Mouse (Mus musculus) heart, embryonic 16.5 days (tissue): ENCODE results near the gene Lrrc28. TPM values are rescaled to one million over a fixed set of nuclear protein-coding genes. Genes with fewer than 3 reads are reported as not detected.

Experiments used
- ATAC-seq: fragments of 200-750 bp; cut with Nextera tagmentation; replicated peaks from 2 replicates; pipeline ENCODE4 v1.8.0; 2017; ENCODE audit warnings: moderate number of reproducible peaks; ENCODE audit not compliant: insufficient read depth, low FRiP score; ENCODE audit errors: extremely low read depth
- H3K27ac ChIP-seq: fragments of 300-500 bp; sonication (generic); 2 replicates; pipeline ENCODE4 v1.5.1; 2014; ENCODE audit warnings: mild to moderate bottlenecking, low read length, control low read depth, moderate library complexity
- H3K27me3 ChIP-seq: fragments of 300-500 bp; sonication (generic); 2 replicates; pipeline ENCODE4 v1.6.1; 2014; ENCODE audit warnings: low read length, mixed read lengths; ENCODE audit not compliant: control insufficient read depth, insufficient read depth
- H3K36me3 ChIP-seq: fragments of 300-500 bp; sonication (generic); 2 replicates; pipeline ENCODE4 v1.6.1; 2014; ENCODE audit not compliant: control insufficient read depth, insufficient read depth
- H3K4me1 ChIP-seq: fragments of 300-500 bp; sonication (generic); 2 replicates; pipeline ENCODE4 v1.6.1; 2014; ENCODE audit warnings: low read length, mixed read lengths; ENCODE audit not compliant: control insufficient read depth, insufficient read depth
- H3K4me2 ChIP-seq: fragments of 300-500 bp; sonication (generic); 2 replicates; pipeline ENCODE4 v1.6.1; 2014; ENCODE audit warnings: low read depth, mild to moderate bottlenecking, control low read depth, low read length
- H3K4me3 ChIP-seq: fragments of 300-500 bp; sonication (generic); 2 replicates; pipeline ENCODE4 v1.5.1; 2014; ENCODE audit warnings: mild to moderate bottlenecking, control low read depth, low read length
- H3K9ac ChIP-seq: fragments of 300-500 bp; sonication (generic); 2 replicates; pipeline ENCODE4 v1.6.1; 2014; ENCODE audit warnings: low read length, control low read depth
- H3K9me3 ChIP-seq: fragments of 300-500 bp; sonication (generic); replicated peaks from 2 replicates; pipeline ENCODE4 v1.6.1; 2016; ENCODE audit warnings: low read length; ENCODE audit not compliant: control insufficient read depth
- WGBS: fragments of 180-500 bp; shearing (Covaris S2); extraction: QIAGEN DNeasy Blood & Tissue Kit; methylation state at CpG from one replicate; pipeline ENCODE4 v1.1.7; 2014; 5-methylcytosine and 5-hydroxymethylcytosine counted together
- polyA plus RNA-seq: library from polyadenylated mRNA; unstranded; fragments of >200 nt; fragmentation: Nextera tagmentation; extraction: Ambion mirVana; gene quantifications from 2 replicates; pipeline ENCODE4 v1.2.1, GENCODE M21; 2015

Lrrc28 gene
- polyA plus RNA-seq, 1 experiment from 2014 or later = 13.0 TPM

GRCm38 (mm10) chr7:67678878-67679499 lies 33.9 kb upstream of the Lrrc28 start:
- no peaks in the 10 kb centered on the region for H3K9me3 ChIP-seq
- WGBS = 87% methylated on average over 16 of the region's 16 CpGs
- H3K27me3 ChIP-seq = no peaks in the 10 kb centered on the region
- H3K4me2 ChIP-seq = no peak overlapping the region
- no peak for ATAC-seq
- H3K27ac ChIP-seq = no peak overlapping the region
- no peak overlapping the region for H3K9ac ChIP-seq
- H3K4me3 ChIP-seq = no peak overlapping the region
- H3K36me3 ChIP-seq = peaks cover 4% of the 10 kb centered on the region
- peaks cover 5% of the 10 kb centered on the region for H3K4me1 ChIP-seq

DNA sequence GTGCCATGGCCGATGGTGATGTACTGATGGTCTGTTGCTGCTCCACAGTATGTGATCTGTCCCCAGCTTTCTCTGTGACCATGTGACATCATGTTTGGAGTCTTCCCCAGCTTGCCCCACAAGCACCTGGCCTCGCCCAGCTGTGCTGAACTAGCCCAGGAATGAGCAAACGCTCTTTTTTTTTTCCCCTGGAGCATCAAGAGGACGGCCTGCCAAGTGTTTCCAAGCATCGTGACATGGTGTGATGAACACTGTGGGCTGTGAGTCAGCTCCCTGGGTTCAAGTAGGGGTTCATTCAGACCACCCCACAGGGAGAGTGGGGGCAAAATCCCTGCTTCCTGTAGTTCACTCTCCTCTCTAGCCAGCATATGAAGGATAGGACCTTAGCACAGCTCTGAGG lies 28.6 kb upstream of the Lrrc28 start:
- ATAC-seq = no peak
- Histone ChIP-seq H3K27me3 (no peaks in the 10 kb centered on the region), H3K9ac (no peak overlapping the region), H3K27ac (no peak overlapping the region), H3K4me3 (no peak overlapping the region), H3K4me1 (peaks cover 11% of the 10 kb centered on the region), H3K9me3 (no peaks in the 10 kb centered on the region), H3K4me2 (no peak overlapping the region), H3K36me3 (peaks cover 7% of the 10 kb centered on the region)
- WGBS = 77% methylated on average over 5 of the region's 5 CpGs

DNA sequence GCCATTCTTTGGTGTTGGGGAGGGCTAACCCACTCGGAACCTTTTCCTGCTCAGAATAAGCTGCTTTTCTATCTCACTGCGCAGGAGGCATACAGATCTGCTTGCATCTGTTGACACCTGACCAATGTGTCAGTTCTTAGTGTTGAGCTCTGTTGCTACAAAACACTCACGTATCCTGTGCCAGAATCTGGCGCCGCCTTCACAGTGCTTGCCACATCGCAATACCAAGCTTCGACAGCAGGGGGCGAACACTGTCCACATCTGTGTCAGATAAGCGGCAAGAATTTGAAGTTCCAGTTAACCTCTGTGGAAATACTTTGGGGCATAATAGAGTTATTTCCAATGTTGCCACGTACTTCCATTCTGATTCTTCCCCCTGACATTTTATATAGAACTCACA lies 27.6 kb upstream of the Lrrc28 start:
- no peak overlapping the region for H3K4me3 ChIP-seq
- ATAC-seq = peak; percentile 73
- H3K27me3 ChIP-seq = no peaks in the 10 kb centered on the region
- 4% methylated on average over 10 of the region's 10 CpGs for WGBS
- no peak overlapping the region for H3K4me2 ChIP-seq
- H3K4me1 ChIP-seq = peaks cover 11% of the 10 kb centered on the region
- no peak overlapping the region for H3K9ac ChIP-seq
- no peaks in the 10 kb centered on the region for H3K9me3 ChIP-seq
- no peak overlapping the region for H3K27ac ChIP-seq
- peaks cover 10% of the 10 kb centered on the region for H3K36me3 ChIP-seq

DNA sequence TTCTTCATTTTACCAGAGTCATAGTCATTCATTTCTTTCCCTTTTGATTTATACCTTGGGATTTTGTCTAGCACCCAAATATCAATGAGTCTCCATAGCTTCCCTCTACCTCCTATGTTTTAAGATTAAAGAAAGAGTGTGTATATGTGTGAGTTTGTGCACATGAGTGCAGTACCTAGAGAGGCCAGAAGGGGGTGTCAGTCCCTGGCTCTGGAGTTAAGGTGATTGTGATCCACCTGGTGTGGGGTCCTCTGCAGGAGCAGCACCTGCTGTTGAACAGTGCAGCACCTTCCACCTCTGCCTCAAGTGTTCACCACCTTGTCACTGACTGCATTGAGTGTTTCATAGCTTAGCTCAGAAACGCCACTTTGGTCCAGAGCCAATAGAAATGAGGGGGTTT lies 25.9 kb upstream of the Lrrc28 start:
- no peak overlapping the region for H3K27ac ChIP-seq
- H3K9me3 ChIP-seq = no peaks in the 10 kb centered on the region
- 92% methylated on average over 1 of the region's 1 CpGs for WGBS
- ATAC-seq = no peak
- H3K27me3 ChIP-seq = no peaks in the 10 kb centered on the region
- H3K36me3 ChIP-seq = peaks cover 16% of the 10 kb centered on the region
- no peak overlapping the region for H3K4me3 ChIP-seq
- peaks cover 11% of the 10 kb centered on the region for H3K4me1 ChIP-seq
- H3K4me2 ChIP-seq = no peak overlapping the region
- no peak overlapping the region for H3K9ac ChIP-seq

GRCm38 (mm10) chr7:67663981-67664694 lies 19.1 kb upstream of the Lrrc28 start:
- Histone ChIP-seq H3K4me2 (no peak overlapping the region), H3K4me1 (no peaks in the 10 kb centered on the region), H3K4me3 (no peak overlapping the region), H3K36me3 (peaks cover 20% of the 10 kb centered on the region), H3K27me3 (no peaks in the 10 kb centered on the region), H3K27ac (no peak overlapping the region), H3K9me3 (no peaks in the 10 kb centered on the region), H3K9ac (no peak overlapping the region)
- no peak for ATAC-seq
- WGBS = 79% methylated on average over 14 of the region's 14 CpGs

- Histone ChIP-seq H3K9ac (no peak overlapping the region), H3K4me1 (no peaks in the 10 kb centered on the region), H3K27ac (no peak overlapping the region), H3K36me3 (peaks cover 16% of the 10 kb centered on the region), H3K27me3 (no peaks in the 10 kb centered on the region), H3K4me3 (no peak overlapping the region), H3K4me2 (no peak overlapping the region), H3K9me3 (no peaks in the 10 kb centered on the region)
- WGBS = 65% methylated on average over 5 of the region's 5 CpGs
- no peak for ATAC-seq
Measured at GRCm38 (mm10) chr7:67662424-67662823, 17.4 kb upstream of the Lrrc28 start.

- H3K36me3 ChIP-seq = 0 out of 2 replicates have a peak, but pooled peaks cover 3% of the 10 kb centered on the region
- H3K9me3 ChIP-seq = no peaks in the 10 kb centered on the region
- no peak overlapping the region for H3K4me3 ChIP-seq
- WGBS = 86% methylated on average over 4 of the region's 4 CpGs
- H3K4me2 ChIP-seq = no peak overlapping the region
- ATAC-seq = no peak
- H3K4me1 ChIP-seq = 0 out of 2 replicates have a peak, but pooled peaks cover 5% of the 10 kb centered on the region
- H3K27me3 ChIP-seq = no peaks in the 10 kb centered on the region
- H3K9ac ChIP-seq = no peak overlapping the region
- H3K27ac ChIP-seq = no peak overlapping the region
Measured at GRCm38 (mm10) chr7:67658110-67658509, 13.0 kb upstream of the Lrrc28 start.

GRCm38 (mm10) chr7:67655186-67655585 lies 10.1 kb upstream of the Lrrc28 start:
- Histone ChIP-seq H3K4me2 (no peak overlapping the region), H3K4me3 (no peak overlapping the region), H3K9ac (no peak overlapping the region), H3K36me3 (no peaks in the 10 kb centered on the region), H3K27me3 (no peaks in the 10 kb centered on the region), H3K9me3 (no peaks in the 10 kb centered on the region), H3K27ac (no peak overlapping the region), H3K4me1 (peaks cover 10% of the 10 kb centered on the region; the same call in 1 of the 2 replicates)
- WGBS = 45% methylated on average over 1 of the region's 1 CpGs
- no peak for ATAC-seq

- WGBS = 77% methylated on average over 7 of the region's 7 CpGs
- Histone ChIP-seq H3K27me3 (no peaks in the 10 kb centered on the region), H3K9me3 (no peaks in the 10 kb centered on the region), H3K9ac (no peak overlapping the region), H3K27ac (no peak overlapping the region), H3K36me3 (no peaks in the 10 kb centered on the region), H3K4me1 (peaks cover 13% of the 10 kb centered on the region; the same call in 1 of the 2 replicates), H3K4me2 (no peak overlapping the region), H3K4me3 (no peak overlapping the region)
- ATAC-seq = no peak
Measured at GRCm38 (mm10) chr7:67654668-67655067, 9.6 kb upstream of the Lrrc28 start.
